ENCODE assay signal across 8 mouse cellular contexts in genomic region chr5:4757902-4758301, GRCm38 (mm10). TPM values are rescaled to one million over a fixed set of nuclear protein-coding genes. Genes with fewer than 3 reads are reported as not detected.
A peak's percentile ranks its signal among the peaks of the same experiment; 100 is the strongest.
DNase-seq lines count a peak whose midpoint lies in the region; ATAC-seq and TF ChIP-seq lines count a peak whose summit lies in the region.

Gene Fzd1 (minus strand): TSS chr5:4758035.

- H3K36me3 ChIP-seq in forebrain, postnatal 0 days (ENCODE audit: insufficient read depth) = no peaks in the 10 kb centered on the region
- H3K36me3 ChIP-seq in neural tube, embryonic 15.5 days = no peaks in the 10 kb centered on the region

- H3K4me3 ChIP-seq in forebrain, postnatal 0 days (ENCODE audit: low read depth, low read length) = peak within 1 kb of the TSS; percentile 83
- H3K4me3 ChIP-seq in layer of hippocampus, adult 2 months = peak within 1 kb of the TSS; percentile 88
- peak within 1 kb of the TSS; percentile 84 for H3K4me3 ChIP-seq in neural tube, embryonic 15.5 days (replicated peaks)

- H3K9me3 ChIP-seq in forebrain, postnatal 0 days (ENCODE audit: low read length) = no peaks in the 10 kb centered on the region
- no peaks in the 10 kb centered on the region for H3K9me3 ChIP-seq in neural tube, embryonic 15.5 days (replicated peaks)

- peak within 1 kb of the TSS; percentile 82 for H3K27ac ChIP-seq in forebrain, postnatal 0 days (ENCODE audit: low read depth, low read length)
- H3K27ac ChIP-seq in layer of hippocampus, adult 2 months = peak within 1 kb of the TSS; percentile 90
- peak within 1 kb of the TSS; percentile 92 for H3K27ac ChIP-seq in neural tube, embryonic 15.5 days (replicated peaks)

- WGBS in forebrain, postnatal 0 days = 2% methylated on average over 31 of the region's 33 CpGs
- WGBS in neural tube, embryonic 15.5 days = under 1% methylated on average over 29 of the region's 33 CpGs

- H3K9ac ChIP-seq in forebrain, postnatal 0 days = peak within 1 kb of the TSS; percentile 66
- H3K9ac ChIP-seq in neural tube, embryonic 15.5 days (replicated peaks) = peak within 1 kb of the TSS; percentile 73

- intact Hi-C loops in heart, postnatal 25 days (cut with DNase I) = loop anchor here (10.0 kb wide), 1 partner anchor 263 kb away; no protein-coding TSS in a partner anchor

- no peaks in the 10 kb centered on the region for H3K27me3 ChIP-seq in forebrain, postnatal 0 days (ENCODE audit: insufficient read depth, low read length)
- H3K27me3 ChIP-seq in neural tube, embryonic 15.5 days (replicated peaks) = peaks cover 10% of the 10 kb centered on the region

- peak; percentile 59 for TF ChIP-seq CTCF in forebrain, postnatal 0 days (IDR thresholded peaks at IDR 0.05; ENCODE audit: low read depth)
- 0 out of 2 replicates have a peak, but pooled peaks have one; percentile 9 for TF ChIP-seq CTCF in layer of hippocampus, adult 2 months (conservative IDR thresholded peaks at IDR 0.05)

- peak within 1 kb of the TSS; percentile 99 for H3K4me2 ChIP-seq in forebrain, postnatal 0 days (ENCODE audit: low read depth)
- H3K4me2 ChIP-seq in neural tube, embryonic 15.5 days = peak within 1 kb of the TSS; percentile 99

- peak; percentile 87 for DNase-seq in ES-CJ7 (ENCODE audit: low read depth, low spot score)
- DNase-seq in cerebellum, adult 18-20 months = peak; percentile 89 to 93
- peak; percentile 95 for DNase-seq in forebrain, postnatal 0 days
- DNase-seq in heart, postnatal 25 days (ENCODE audit: low spot score) = peak; percentile 92
- peak; percentile 86 to 91 for DNase-seq in layer of hippocampus, adult 2 months (ENCODE audit: low spot score in 2 of 2)
- DNase-seq in lung, adult 18-20 months = peak; percentile 94 to 95
- peak; percentile 11 for DNase-seq in thymus, postnatal 25 days

- peaks cover 7% of the 10 kb centered on the region; the same call in 1 of the 2 replicates for H3K4me1 ChIP-seq in forebrain, postnatal 0 days (ENCODE audit: insufficient read depth)
- H3K4me1 ChIP-seq in neural tube, embryonic 15.5 days = peaks cover 32% of the 10 kb centered on the region

- peak; percentile 96 for ATAC-seq in forebrain, postnatal 0 days
- peak; percentile 92 for ATAC-seq in neural tube, embryonic 15.5 days (ENCODE audit: low FRiP score)

RNA-seq across cellular contexts. Expression of gene Fzd1, which starts in this region (rescaled TPM):
- total RNA-seq in forebrain, postnatal 0 days (2014; rRNA removed) = 26.6 and 39.8 TPM in 2 replicates
- 6.2 and 8.6 TPM in 2 replicates for polyA plus RNA-seq in forebrain, postnatal 0 days (2015; fragmentation: Nextera tagmentation; extraction: Ambion mirVana)
- 10 to 100 TPM; 10.3 to 11.5 TPM for total RNA-seq in heart, postnatal 25 days (2021)
- total RNA-seq in layer of hippocampus, adult 2 months (2021) = 1 to 10 TPM; 9.3 to 9.4 TPM
- polyA plus RNA-seq in neural tube, embryonic 15.5 days (2015; fragmentation: Nextera tagmentation; extraction: Ambion mirVana) = 9.2 and 10.3 TPM in 2 replicates

Comparison
In these comparisons a context has a peak if more than half of its experiments do, and no peak if none do; other contexts are left out.
1. Peak in every context shown above with its lines: DNase-seq, ATAC-seq, H3K4me3 ChIP-seq and H3K27ac ChIP-seq.
2. DNase-seq: peak in every context shown above with its lines; median percentile 95 in forebrain, postnatal 0 days; 94 in lung, adult 18-20 months; 92 in heart, postnatal 25 days; 91 in cerebellum, adult 18-20 months; 88 in layer of hippocampus, adult 2 months; 87 in ES-CJ7; 11 in thymus, postnatal 25 days.